Mouse (Mus musculus) hindbrain, embryonic 15.5 days (tissue): ENCODE data around the gene Slc6a21. TPM values are rescaled to one million over a fixed set of nuclear protein-coding genes. Genes with fewer than 3 reads are reported as not detected.

Experiments used
- ATAC-seq: fragments of 200-750 bp; cut with Nextera tagmentation; 2 replicates; pipeline ENCODE4 v1.8.0; 2017; ENCODE audit warnings: low read depth, moderate number of reproducible peaks, moderate TSS enrichment; ENCODE audit not compliant: low FRiP score
- H3K27ac ChIP-seq: fragments of 300-500 bp; sonication (generic); replicated peaks from 2 replicates; pipeline ENCODE4 v1.5.1; 2015; ENCODE audit warnings: mild to moderate bottlenecking, inconsistent platforms
- H3K27me3 ChIP-seq: fragments of 300-500 bp; sonication (generic); 2 replicates; pipeline ENCODE4 v1.6.1; 2015; ENCODE audit warnings: control low read depth, inconsistent platforms
- H3K36me3 ChIP-seq: fragments of 300-500 bp; sonication (generic); 2 replicates; pipeline ENCODE4 v1.6.1; 2015; ENCODE audit warnings: control low read depth, inconsistent platforms
- H3K4me1 ChIP-seq: fragments of 300-500 bp; sonication (generic); replicated peaks from 2 replicates; pipeline ENCODE4 v1.6.1; 2015; ENCODE audit warnings: control low read depth, inconsistent platforms
- H3K4me2 ChIP-seq: fragments of 300-500 bp; sonication (generic); 2 replicates; pipeline ENCODE4 v1.6.1; 2015; ENCODE audit warnings: moderate library complexity, mild to moderate bottlenecking, inconsistent platforms
- H3K4me3 ChIP-seq: fragments of 300-500 bp; sonication (generic); 2 replicates; pipeline ENCODE4 v1.5.1; 2015; ENCODE audit warnings: mild to moderate bottlenecking, inconsistent platforms
- H3K9ac ChIP-seq: fragments of 300-500 bp; sonication (generic); 2 replicates; pipeline ENCODE4 v1.6.1; 2015; ENCODE audit warnings: inconsistent platforms
- H3K9me3 ChIP-seq: fragments of 300-500 bp; sonication (generic); 2 replicates; pipeline ENCODE4 v1.6.1; 2016; ENCODE audit warnings: control low read depth, inconsistent platforms
- WGBS: fragments of 180-500 bp; shearing (Covaris S2); methylation state at CpG from one replicate; pipeline ENCODE4 v1.1.7; 2015; 5-methylcytosine and 5-hydroxymethylcytosine counted together
- polyA plus RNA-seq: library from polyadenylated mRNA; unstranded; fragments of >200 nt; fragmentation: Nextera tagmentation; extraction: Ambion mirVana; gene quantifications from 2 replicates; pipeline ENCODE4 v1.2.1, GENCODE M21; 2015

Slc6a21 gene
- polyA plus RNA-seq, result 0.16 TPM in 1 of 2 replicates, not detected in the other

- H3K27ac ChIP-seq, result no peak within 1 kb of the TSS
- H3K4me3 ChIP-seq, result peak within 1 kb of the TSS; percentile 34
- no peaks in the 10 kb centered on the region for H3K9me3 ChIP-seq
- no peaks in the 10 kb centered on the region for H3K36me3 ChIP-seq
- 6% methylated on average over 44 of the region's 44 CpGs for WGBS
- ATAC-seq, result no peak
- H3K4me2 ChIP-seq, result peak within 1 kb of the TSS; percentile 62
- peaks cover 4% of the 10 kb centered on the region for H3K4me1 ChIP-seq
- H3K27me3 ChIP-seq, result peaks cover 11% of the 10 kb centered on the region
- H3K9ac ChIP-seq, result peak within 1 kb of the TSS; percentile 27; the same call in 1 of the 2 replicates
These were observed at the start of gene Slc6a21 for GRCm38 (mm10) chr7:45277136-45277760. Gene Slc6a21, plus strand, starts transcription at chr7:45277513.

DNA sequence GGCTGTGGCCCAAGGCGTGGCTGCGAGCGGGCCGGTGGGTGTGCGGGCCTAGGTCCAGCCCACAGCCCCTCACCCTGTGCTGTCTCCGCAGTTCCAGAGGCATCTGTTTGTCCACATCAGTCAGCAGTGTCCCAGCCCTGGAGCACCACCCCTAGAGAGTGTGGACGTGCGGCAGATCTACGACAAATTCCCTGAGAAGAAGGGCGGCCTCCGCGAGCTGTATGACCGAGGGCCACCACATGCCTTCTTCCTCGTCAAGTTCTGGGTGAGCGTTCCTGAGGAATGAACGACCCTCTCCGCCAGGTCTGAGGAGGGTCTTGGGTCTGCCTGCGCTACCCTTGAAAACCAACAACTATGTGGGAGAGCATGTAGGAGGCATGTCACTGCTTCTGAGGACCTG, 48.8 kb upstream of the Slc6a21 start:
- no peak overlapping the region for H3K27ac ChIP-seq
- WGBS, result 95% methylated on average over 18 of the region's 18 CpGs
- H3K9ac ChIP-seq, result no peak overlapping the region
- no peaks in the 10 kb centered on the region for H3K4me1 ChIP-seq
- H3K4me2 ChIP-seq, result no peak overlapping the region
- H3K36me3 ChIP-seq, result no peaks in the 10 kb centered on the region
- no peaks in the 10 kb centered on the region for H3K9me3 ChIP-seq
- H3K4me3 ChIP-seq, result no peak overlapping the region
- no peak for ATAC-seq
- H3K27me3 ChIP-seq, result no peaks in the 10 kb centered on the region

DNA sequence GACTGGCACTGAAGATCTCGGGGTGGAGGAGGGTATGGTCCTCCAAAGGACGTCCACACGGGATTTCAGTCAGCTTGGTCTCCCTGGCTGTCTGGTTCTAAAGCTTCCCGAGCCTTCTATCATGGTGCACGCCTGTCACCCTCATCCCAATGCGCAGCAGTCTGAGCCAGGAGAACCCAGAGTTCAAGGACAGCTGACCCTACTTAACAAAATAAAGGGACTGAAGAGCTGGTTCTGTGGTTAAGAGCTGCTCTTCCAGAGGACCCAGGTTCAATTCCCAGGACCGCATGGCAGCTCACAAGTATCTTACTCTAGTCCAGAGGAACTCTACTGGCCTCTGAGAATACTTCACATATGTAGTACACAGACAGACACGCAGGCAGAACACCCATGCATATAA, 48.3 kb upstream of the Slc6a21 start:
- 93% methylated on average over 8 of the region's 8 CpGs for WGBS
- Histone ChIP-seq H3K27ac (no peak overlapping the region), H3K4me2 (no peak overlapping the region), H3K9me3 (no peaks in the 10 kb centered on the region), H3K36me3 (no peaks in the 10 kb centered on the region), H3K4me1 (peaks cover 5% of the 10 kb centered on the region), H3K9ac (no peak overlapping the region), H3K27me3 (peaks cover under 1% of the 10 kb centered on the region; the same call in 1 of the 2 replicates), H3K4me3 (no peak overlapping the region)
- ATAC-seq, result no peak

GRCm38 (mm10) chr7:45229459-45230203, 47.7 kb upstream of the Slc6a21 start:
- H3K4me2 ChIP-seq, result no peak overlapping the region
- no peak overlapping the region for H3K9ac ChIP-seq
- H3K36me3 ChIP-seq, result no peaks in the 10 kb centered on the region
- H3K4me1 ChIP-seq, result peaks cover 11% of the 10 kb centered on the region
- H3K27me3 ChIP-seq, result peaks cover 6% of the 10 kb centered on the region
- H3K9me3 ChIP-seq, result no peaks in the 10 kb centered on the region
- H3K27ac ChIP-seq, result no peak overlapping the region
- WGBS, result 86% methylated on average over 7 of the region's 7 CpGs
- no peak overlapping the region for H3K4me3 ChIP-seq
- no peak for ATAC-seq

GRCm38 (mm10) chr7:45231192-45231591, 46.1 kb upstream of the Slc6a21 start:
- Histone ChIP-seq H3K27me3 (peaks cover 17% of the 10 kb centered on the region), H3K27ac (no peak overlapping the region), H3K36me3 (no peaks in the 10 kb centered on the region), H3K9me3 (no peaks in the 10 kb centered on the region), H3K4me3 (no peak overlapping the region), H3K4me1 (peaks cover 21% of the 10 kb centered on the region), H3K9ac (no peak overlapping the region), H3K4me2 (no peak overlapping the region)
- ATAC-seq, result no peak
- 92% methylated on average over 12 of the region's 12 CpGs for WGBS

DNA sequence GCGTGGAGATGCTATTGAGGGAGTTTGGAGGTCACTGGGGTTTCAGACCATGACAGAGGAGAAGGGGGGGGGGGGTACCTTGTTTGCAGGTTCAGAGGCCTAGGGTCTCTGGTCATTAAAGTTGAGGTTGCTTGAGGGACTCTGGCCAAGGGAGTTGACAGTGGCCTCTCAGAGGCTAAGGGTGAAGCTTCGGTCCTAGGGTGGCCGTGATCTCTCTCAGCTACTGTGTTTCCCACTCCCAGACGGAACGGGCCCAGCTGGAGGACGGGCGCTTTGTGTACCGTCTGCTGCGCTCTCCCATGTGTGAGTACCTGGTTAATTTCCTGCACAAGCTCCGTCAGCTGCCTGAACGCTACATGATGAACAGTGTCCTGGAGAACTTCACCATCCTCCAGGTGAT, 45.4 kb upstream of the Slc6a21 start:
- 85% methylated on average over 11 of the region's 11 CpGs for WGBS
- H3K4me2 ChIP-seq, result no peak overlapping the region
- H3K4me1 ChIP-seq, result peaks cover 21% of the 10 kb centered on the region
- no peaks in the 10 kb centered on the region for H3K9me3 ChIP-seq
- no peak for ATAC-seq
- peaks cover 17% of the 10 kb centered on the region for H3K27me3 ChIP-seq
- no peak overlapping the region for H3K27ac ChIP-seq
- no peaks in the 10 kb centered on the region for H3K36me3 ChIP-seq
- no peak overlapping the region for H3K4me3 ChIP-seq
- H3K9ac ChIP-seq, result no peak overlapping the region

GRCm38 (mm10) chr7:45232716-45233465, 44.4 kb upstream of the Slc6a21 start:
- Histone ChIP-seq H3K4me3 (no peak overlapping the region), H3K4me2 (no peak overlapping the region), H3K27me3 (peaks cover 17% of the 10 kb centered on the region), H3K9ac (no peak overlapping the region), H3K27ac (no peak overlapping the region), H3K36me3 (no peaks in the 10 kb centered on the region), H3K4me1 (peaks cover 21% of the 10 kb centered on the region), H3K9me3 (no peaks in the 10 kb centered on the region)
- WGBS, result 72% methylated on average over 13 of the region's 13 CpGs
- ATAC-seq, result no peak

GRCm38 (mm10) chr7:45233580-45234332, 43.6 kb upstream of the Slc6a21 start:
- Histone ChIP-seq H3K36me3 (no peaks in the 10 kb centered on the region), H3K4me3 (no peak overlapping the region), H3K9me3 (no peaks in the 10 kb centered on the region), H3K27ac (no peak overlapping the region), H3K4me2 (peak overlapping the region; percentile 31), H3K9ac (no peak overlapping the region), H3K27me3 (peaks cover 22% of the 10 kb centered on the region), H3K4me1 (peaks cover 21% of the 10 kb centered on the region)
- 22% methylated on average over 20 of the region's 20 CpGs for WGBS
- ATAC-seq, result no peak

- H3K9ac ChIP-seq, result no peak overlapping the region
- peak overlapping the region; percentile 39 for H3K4me2 ChIP-seq
- H3K9me3 ChIP-seq, result no peaks in the 10 kb centered on the region
- H3K27ac ChIP-seq, result no peak overlapping the region
- peaks cover 27% of the 10 kb centered on the region for H3K27me3 ChIP-seq
- no peak overlapping the region for H3K4me3 ChIP-seq
- no peak for ATAC-seq
- no peaks in the 10 kb centered on the region for H3K36me3 ChIP-seq
- 11% methylated on average over 29 of the region's 29 CpGs for WGBS
- peaks cover 21% of the 10 kb centered on the region for H3K4me1 ChIP-seq
These were observed 42.9 kb upstream of the Slc6a21 start for GRCm38 (mm10) chr7:45234333-45234841.

DNA sequence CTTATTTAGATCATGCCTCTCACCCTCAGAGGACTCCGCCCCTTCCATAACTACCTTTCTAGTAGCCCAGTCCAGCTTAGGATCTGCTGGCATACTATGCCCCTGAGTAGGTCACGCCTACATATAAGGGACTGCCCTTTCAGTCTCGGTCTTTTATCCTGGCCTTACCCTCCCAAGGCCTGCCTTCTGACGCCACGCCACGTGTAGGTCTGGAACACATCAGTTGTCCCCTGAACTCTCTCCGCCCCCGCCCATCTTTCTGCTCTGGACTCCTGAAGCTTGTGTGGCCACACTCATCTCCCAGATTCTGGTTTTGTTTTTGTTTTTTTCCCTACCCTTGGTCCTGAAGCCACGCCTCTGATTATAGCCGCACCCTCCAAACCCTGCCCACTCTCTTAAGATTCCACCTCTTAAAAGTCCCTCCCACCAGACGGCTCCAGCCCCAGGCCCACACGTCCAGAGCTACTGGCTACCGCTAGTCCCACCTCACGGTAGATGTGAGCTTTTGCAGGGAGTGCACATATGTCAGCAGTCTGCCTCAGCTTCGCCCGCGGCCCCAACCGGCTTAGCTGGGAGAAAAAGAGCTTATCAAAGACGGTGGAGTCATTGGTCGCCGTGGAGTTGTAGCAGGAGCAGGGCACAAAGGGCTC, 42.3 kb upstream of the Slc6a21 start:
- Histone ChIP-seq H3K36me3 (no peaks in the 10 kb centered on the region), H3K27ac (no peak overlapping the region), H3K9ac (no peak overlapping the region), H3K9me3 (no peaks in the 10 kb centered on the region), H3K4me3 (0 out of 2 replicates have a peak overlapping the region, but pooled peaks have one; percentile 2), H3K27me3 (peaks cover 27% of the 10 kb centered on the region), H3K4me2 (peak overlapping the region; percentile 39), H3K4me1 (peaks cover 21% of the 10 kb centered on the region)
- peak; percentile 79 for ATAC-seq
- 11% methylated on average over 21 of the region's 21 CpGs for WGBS

DNA sequence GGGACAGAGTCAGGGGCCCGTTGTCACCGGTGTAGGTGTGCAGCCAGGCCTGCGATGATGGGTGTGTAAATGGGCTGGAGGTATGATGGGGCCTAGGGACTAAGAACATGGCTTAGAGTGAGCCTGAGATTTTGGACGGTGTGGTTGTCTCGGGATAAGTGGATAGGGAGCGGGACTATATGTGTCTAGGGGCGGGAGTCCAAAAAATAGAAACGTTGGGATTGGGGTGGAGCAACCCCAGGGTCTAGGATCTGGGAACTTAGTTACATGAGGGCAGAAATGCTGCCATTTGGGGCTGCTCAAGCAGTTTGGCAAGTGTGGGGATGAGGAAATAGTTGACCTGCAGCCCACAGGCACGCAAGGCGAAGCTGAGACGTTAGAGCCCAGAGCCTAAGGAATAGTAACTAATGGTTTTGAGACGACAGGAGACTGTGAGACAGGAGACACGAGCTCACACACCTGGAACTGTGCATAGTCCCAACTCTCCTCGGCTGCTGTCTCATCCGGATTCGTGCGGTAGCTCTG, 41.6 kb upstream of the Slc6a21 start:
- H3K27ac ChIP-seq, result no peak overlapping the region
- H3K4me3 ChIP-seq, result 0 out of 2 replicates have a peak overlapping the region, but pooled peaks have one; percentile 2
- H3K9me3 ChIP-seq, result no peaks in the 10 kb centered on the region
- peak overlapping the region; percentile 39 for H3K4me2 ChIP-seq
- 35% methylated on average over 17 of the region's 17 CpGs for WGBS
- H3K9ac ChIP-seq, result no peak overlapping the region
- ATAC-seq, result peak; percentile 6; the same call in 1 of the 2 replicates
- no peaks in the 10 kb centered on the region for H3K36me3 ChIP-seq
- peaks cover 24% of the 10 kb centered on the region for H3K4me1 ChIP-seq
- H3K27me3 ChIP-seq, result peaks cover 27% of the 10 kb centered on the region
